Mouse (Mus musculus): Measurements from ENCODE around the gene Pak6. TPM values are rescaled to one million over a fixed set of nuclear protein-coding genes. Genes with fewer than 3 reads are reported as not detected.

Gene Pak6
- total and polyA plus RNA-seq, 3 experiments, result 12.0 to 38.7 (median 22.5) TPM

- no peak for DNase-seq
Measured at GRCm38 (mm10) chr2:118665616-118666015, 2.5 kb downstream of the Pak6 start.

- DNase-seq, result peak; percentile 77
Measured at GRCm38 (mm10) chr2:118667181-118667580, 4.1 kb downstream of the Pak6 start.

DNA sequence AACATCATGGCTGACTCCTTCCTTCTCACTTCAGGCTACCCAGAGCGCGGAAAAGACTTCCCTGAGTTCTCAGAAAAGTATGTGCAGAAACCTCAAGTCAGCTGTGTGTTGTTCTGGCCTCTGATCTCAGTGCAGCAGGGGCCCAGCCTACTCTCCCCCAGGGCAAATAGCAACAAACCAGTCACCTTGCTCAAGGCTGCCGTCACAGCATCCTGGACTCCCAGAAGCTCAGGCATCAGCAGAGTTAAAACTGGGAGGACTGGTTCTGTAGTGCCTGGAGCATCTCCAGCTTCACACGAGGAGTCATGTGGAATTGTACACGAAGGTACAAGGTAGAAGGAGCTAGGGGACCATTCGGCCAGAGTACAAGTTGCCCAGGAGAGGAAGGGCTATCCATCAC lies 6.1 kb downstream of the Pak6 start:
- no peak for DNase-seq

- DNase-seq, result peak; percentile 80
Measured at GRCm38 (mm10) chr2:118669785-118670184, 6.7 kb downstream of the Pak6 start.

- peak; percentile 78 for DNase-seq
Measured at GRCm38 (mm10) chr2:118671728-118672127, 8.6 kb downstream of the Pak6 start.

DNA sequence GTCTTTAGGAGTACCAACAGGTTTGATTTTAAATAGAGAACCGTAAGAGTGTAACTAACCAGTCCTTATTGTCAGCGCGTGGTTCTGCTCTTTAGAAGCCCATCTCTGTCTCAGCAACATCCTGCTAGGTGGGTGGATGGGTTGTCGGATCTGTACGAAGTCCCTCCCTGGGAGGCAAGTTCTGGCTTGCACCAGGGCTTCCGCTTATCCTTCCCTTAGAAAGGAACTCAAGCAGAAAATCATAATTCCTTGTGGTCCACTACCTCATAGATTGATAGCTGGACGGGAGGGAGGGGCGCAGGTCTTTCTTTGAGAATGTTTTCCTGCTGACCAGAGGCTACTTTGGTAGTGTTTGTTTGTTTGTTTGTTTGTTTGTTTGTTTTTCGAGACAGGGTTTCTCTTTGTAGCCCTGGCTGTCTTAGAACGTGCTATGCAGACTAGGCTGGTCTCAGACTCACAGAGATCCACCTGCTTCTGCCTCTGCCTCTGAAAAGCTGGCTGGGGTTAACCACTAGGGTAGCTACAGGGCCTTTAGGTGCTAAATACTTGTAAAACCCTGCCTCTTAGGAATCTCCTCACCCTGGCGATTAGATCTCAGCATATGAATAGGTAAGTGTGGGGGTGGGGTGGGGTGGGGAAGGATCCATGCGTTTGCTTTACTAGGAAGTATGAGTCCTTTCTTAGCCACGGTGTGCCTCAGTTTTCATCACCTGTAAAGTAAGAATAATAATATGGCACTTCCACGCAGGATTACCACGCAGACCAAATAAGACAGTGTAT lies 10.8 kb downstream of the Pak6 start:
- DNase-seq, result no peak

DNA sequence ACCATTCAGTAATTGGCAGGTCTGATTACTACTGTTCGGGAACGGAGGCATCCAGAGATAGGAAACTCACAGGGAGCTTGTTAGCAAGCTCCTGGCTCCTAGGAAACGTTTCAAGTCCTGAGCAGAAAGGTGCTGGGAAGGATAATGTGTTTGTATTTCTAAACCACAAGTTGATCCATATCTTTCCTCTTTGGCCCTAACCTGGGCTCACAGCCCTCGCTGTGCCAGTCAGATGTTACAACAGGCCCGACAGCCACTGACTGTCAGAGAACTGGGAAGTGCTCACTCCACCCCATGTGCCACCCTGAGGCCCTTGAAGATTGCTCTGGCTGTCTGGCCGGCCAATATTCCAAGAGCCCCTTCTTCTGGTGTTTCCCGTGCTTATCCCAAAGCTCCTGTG lies 11.4 kb downstream of the Pak6 start:
- no peak for DNase-seq

- peak; percentile 83 for DNase-seq
Measured at GRCm38 (mm10) chr2:118676839-118677741, 14.0 kb downstream of the Pak6 start.

DNA sequence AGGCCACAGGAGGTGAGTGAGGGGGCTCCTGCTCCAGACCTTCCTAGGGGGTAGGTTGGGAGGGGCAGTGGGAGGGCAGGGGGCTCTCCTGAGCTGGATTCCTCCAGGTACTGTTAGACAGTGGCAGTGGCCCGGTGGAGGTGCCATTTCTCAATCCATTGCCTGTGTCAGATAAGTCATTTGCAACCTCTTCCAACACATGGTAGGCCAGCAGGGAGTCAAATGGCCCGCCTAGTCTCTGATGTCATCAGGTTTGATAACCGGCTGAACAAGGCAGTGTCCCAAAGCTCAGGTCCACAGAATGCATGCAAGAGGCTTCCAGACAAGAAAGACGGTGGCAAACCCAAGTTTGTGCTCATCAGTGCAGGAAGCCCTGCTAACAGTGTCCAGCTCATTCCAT lies 14.7 kb downstream of the Pak6 start:
- DNase-seq, result no peak

GRCm38 (mm10) chr2:118679577-118679976 lies 16.5 kb downstream of the Pak6 start:
- no peak for DNase-seq

GRCm38 (mm10) chr2:118680926-118681325 lies 17.8 kb downstream of the Pak6 start:
- no peak for DNase-seq

DNA sequence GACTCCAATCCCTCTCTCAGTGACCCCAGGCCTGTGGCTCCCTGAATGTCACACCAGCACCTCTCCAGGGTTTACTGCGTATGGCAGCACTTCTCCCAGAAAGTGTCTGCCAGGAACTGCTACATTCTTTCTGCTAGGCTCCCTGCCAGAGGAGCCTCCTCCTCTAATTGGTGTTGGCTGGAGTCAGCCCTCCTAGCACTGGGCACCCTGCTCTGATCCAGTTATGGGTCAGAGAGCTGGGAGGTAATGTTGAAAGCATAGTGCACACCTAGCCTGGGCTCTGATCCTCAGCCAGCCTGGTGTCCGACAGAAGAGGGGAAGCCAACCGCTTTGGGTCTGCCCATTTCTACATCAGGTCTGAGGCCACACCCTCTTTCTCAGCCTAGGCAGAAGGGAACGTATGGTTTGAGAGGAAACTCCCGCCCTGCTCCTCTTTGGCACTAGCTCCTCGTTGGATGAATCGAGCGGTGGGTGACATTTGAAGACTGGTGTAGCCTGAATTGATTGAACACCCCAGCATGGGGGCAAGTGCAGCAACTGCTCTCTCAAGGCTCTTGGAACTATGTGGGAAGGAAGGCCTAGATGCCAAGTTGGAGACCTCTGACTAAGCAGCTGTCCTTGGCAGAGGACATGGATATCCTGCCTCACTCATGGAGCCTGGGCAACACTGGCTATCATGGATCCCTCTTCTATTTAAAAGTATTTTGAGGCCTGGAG lies 19.6 kb downstream of the Pak6 start:
- DNase-seq, result peak; percentile 86

DNA sequence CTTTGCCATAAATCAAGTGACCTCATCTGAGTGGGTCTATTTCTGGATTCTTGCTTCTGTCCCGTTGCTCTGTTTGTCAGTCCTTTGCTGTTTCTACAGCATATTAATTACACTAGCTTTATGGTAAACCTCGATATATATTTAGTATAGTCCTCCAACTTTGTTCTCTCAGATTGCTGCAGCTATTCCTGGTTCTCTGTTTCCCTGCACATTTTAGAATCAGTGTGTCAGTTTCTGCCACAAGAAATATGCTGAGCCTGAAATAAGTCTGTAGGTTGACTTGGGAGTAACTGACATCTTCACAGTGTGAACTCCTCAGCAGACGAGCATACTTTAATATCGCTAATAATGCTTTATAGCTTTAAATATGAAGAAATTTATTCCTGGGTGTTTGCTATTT lies 22.0 kb downstream of the Pak6 start:
- no peak for DNase-seq

DNA sequence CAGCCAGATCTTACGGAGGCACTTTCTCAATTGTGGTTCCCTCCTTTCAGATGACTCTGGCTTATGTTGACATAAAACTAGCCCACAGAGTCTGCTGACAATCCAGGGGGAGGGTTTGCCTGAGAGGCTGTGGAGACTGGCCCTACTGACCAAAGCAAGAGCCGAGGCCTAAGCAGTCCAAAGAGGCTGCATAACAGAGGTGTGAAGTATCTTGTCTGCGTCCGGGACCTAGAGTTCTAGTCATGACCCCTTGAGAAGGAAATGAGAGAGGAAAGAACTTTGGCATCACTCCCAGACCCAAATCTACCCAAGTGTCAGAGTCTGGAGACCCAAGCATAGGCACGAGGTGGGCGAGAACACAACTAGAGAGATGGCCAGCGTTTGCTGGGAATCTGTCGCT lies 23.6 kb downstream of the Pak6 start:
- peak; percentile 16 for DNase-seq

DNA sequence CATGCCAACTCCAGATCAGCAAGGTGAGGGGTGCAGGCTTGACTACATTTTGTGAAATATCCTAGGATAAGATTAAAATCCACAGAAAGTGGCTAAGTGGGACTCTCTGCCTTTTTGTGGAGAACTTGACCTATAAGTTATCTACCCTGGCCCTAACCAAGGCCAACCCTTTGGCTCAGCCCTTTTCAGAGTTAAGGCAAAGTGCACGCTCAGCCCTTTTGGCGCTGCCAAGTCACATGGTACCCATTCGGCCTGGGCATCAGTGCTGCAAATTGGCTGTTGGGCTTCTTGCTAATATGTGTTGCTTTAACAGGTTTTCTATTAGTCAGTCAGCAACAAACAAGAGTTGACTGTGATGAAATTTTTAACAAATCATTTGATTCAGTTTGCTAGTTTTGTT lies 24.7 kb downstream of the Pak6 start:
- peak; percentile 83 for DNase-seq

GRCm38 (mm10) chr2:118689875-118690274 lies 26.8 kb downstream of the Pak6 start:
- DNase-seq, result peak; percentile 59

DNA sequence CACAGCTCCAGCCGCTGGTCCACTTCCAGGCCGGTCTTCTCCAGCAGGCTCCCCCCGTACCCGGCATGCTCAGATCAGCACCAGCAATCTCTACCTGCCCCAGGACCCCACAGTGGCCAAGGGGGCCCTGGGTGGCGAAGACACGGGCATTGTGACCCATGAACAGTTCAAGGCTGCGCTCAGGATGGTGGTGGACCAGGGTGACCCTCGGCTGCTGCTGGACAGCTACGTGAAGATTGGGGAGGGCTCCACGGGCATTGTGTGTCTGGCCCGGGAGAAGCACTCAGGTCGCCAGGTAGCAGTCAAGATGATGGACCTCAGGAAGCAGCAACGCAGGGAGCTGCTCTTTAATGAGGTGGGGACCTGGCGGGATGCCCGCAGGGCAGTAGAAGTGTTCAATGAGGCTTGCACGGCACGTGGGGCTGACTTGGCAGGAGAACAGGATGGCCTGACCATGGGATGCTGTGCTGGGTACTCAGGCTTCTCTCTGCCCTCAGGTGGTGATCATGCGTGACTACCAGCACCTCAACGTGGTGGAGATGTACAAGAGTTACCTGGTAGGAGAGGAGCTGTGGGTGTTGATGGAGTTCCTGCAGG lies 30.4 kb downstream of the Pak6 start:
- DNase-seq, result no peak

DNA sequence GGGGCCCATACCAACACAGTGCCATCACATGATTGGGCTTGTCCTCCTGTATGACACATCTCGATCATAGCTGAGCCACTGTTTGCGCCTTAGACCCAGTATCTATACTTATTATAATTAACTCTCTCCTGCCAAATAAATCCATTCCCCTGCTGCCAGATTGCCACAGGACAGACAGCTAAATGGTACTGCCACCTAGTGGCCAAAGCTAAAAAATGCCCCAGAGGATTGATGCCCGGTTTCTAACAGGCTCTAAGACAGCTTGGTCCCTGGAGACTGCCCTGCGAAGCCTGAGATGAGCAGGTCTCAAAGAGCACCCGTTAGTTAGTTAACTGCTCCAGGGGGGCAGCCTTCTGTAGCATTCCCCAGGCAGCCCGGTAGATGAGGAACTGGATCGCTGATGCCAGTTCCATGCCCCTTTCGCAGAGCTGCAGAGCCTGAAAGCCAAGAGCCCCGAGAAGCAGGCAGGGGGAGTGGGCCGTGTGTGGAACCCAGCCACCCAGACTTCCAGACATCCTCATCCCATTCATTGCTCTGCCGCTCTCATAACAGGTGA lies 32.7 kb downstream of the Pak6 start:
- DNase-seq, result peak; percentile 64

DNA sequence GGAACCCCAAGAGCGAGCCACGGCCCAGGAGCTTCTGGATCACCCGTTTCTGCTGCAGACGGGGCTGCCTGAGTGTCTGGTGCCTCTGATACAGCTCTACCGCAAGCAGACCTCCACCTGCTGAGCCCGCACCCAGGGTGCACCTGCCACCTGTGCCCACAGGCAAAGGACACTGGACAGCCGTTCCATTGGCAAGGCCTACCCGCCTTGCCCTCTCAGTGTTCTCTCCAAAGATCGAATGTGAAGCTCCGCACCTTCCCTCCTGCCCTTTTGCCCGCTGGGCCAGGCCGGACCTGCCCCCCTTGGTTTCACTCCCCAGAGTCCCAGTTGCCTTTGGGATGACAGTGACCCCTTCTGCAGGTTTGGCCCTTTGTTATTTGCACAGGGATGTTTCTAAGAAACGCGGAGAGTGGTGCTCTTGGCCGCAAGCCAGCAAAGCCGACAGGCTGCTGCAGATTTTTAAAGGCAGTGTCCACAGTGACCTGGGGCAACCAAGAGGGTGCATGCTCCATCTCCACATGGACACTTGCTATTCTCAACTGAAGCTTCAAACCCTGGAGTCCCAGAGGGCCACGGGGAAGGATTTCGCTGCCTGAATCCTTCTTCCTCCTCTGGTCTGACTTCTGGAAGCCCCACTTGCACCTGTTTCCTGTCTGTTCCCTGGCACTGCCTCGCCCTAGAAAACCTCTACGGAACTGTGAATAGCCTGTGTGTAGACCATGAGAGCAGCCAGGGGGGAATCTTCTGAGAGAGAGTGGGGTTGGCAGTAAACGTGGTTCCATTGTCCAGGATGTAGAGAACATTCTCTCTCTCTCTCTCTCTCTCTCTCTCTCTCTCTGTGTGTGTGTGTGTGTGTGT lies 33.6 kb downstream of the Pak6 start:
- DNase-seq, result peak; percentile 50

DNA sequence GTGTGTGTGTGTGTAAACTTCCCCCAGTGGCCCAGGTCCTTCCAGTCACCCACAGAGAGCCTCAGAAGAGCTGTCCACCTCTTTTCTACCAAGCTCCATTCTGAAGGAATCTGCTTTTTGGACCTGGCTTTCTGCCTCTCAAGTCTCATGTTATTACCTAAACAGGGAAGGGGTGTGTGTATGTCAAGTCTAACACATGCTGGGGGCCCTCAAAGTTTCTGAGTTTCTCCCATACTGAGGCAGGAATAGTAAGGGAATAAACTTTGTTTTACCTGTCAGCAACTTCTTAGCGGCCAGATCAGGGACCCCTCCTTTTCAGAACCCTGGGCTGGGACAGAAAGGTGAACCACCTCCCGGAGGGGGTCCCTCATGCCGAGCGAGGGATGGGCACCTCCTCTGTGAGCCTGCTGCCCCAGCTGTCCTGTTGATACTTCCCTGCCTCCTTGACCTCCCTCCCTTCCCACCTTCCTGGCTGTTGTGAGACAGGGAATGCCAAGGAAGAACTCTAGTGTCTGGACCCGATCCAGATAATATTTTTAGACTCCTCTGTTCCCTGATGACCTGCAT lies 34.3 kb downstream of the Pak6 start:
- DNase-seq, result peak; percentile 48
